Mouse (Mus musculus) intestine, postnatal 0 days (tissue): Measurements from ENCODE around the gene Cdc25b. TPM values are rescaled to one million over a fixed set of nuclear protein-coding genes. Genes with fewer than 3 reads are reported as not detected.
A peak's percentile ranks its signal among the peaks of the same experiment; 100 is the strongest.

Experiments
- ATAC-seq: fragments of 200-750 bp; cut with Nextera tagmentation; 2 replicates; pipeline ENCODE4 v1.8.0; 2017; ENCODE audit warnings: mild to moderate bottlenecking, moderate TSS enrichment, moderate library complexity
- H3K27ac ChIP-seq: fragments of 300-500 bp; sonication (generic); 2 replicates; pipeline ENCODE4 v1.5.1; 2014; ENCODE audit warnings: mild to moderate bottlenecking, low read depth, low read length, moderate library complexity
- H3K27me3 ChIP-seq: fragments of 300-500 bp; sonication (generic); replicated peaks from 2 replicates; pipeline ENCODE4 v1.6.1; 2014; ENCODE audit warnings: low read length, mixed read lengths; ENCODE audit not compliant: control insufficient read depth, insufficient read depth
- H3K36me3 ChIP-seq: fragments of 300-500 bp; sonication (generic); 2 replicates; pipeline ENCODE4 v1.6.1; 2014; ENCODE audit warnings: mild to moderate bottlenecking, moderate library complexity; ENCODE audit not compliant: control insufficient read depth, insufficient read depth
- H3K4me1 ChIP-seq: fragments of 300-500 bp; sonication (generic); replicated peaks from 2 replicates; pipeline ENCODE4 v1.6.1; 2014; ENCODE audit warnings: antibody characterized with exemption, low read length, mixed read lengths; ENCODE audit not compliant: control insufficient read depth, insufficient read depth
- H3K4me2 ChIP-seq: fragments of 300-500 bp; sonication (generic); replicated peaks from 2 replicates; pipeline ENCODE4 v1.6.1; 2014; ENCODE audit warnings: low read depth, mild to moderate bottlenecking, moderate library complexity
- H3K4me3 ChIP-seq: fragments of 300-500 bp; sonication (generic); 2 replicates; pipeline ENCODE4 v1.5.1; 2014; ENCODE audit warnings: low read depth, low read length
- H3K9ac ChIP-seq: fragments of 300-500 bp; sonication (generic); 2 replicates; pipeline ENCODE4 v1.6.1; 2014; ENCODE audit warnings: mild to moderate bottlenecking, low read depth, low read length
- H3K9me3 ChIP-seq: fragments of 300-500 bp; sonication (generic); 2 replicates; pipeline ENCODE4 v1.6.1; 2016; ENCODE audit warnings: mixed run types; ENCODE audit not compliant: control insufficient read depth
- CTCF ChIP-seq: sonication (generic); IDR thresholded peaks from 2 replicates; pipeline ENCODE4 v1.5.1; 2016; ENCODE audit warnings: low read depth, mild to moderate bottlenecking, control low read depth, antibody characterized with exemption, moderate library complexity
- WGBS: fragments of 180-500 bp; shearing (Covaris S2); extraction: QIAGEN DNeasy Blood & Tissue Kit; methylation state at CpG from one replicate; pipeline ENCODE4 v1.1.7; 2014; 5-methylcytosine and 5-hydroxymethylcytosine counted together
- polyA plus RNA-seq: library from polyadenylated mRNA; unstranded; fragments of >200 nt; fragmentation: Nextera tagmentation; extraction: Ambion mirVana; gene quantifications from 2 replicates; pipeline ENCODE4 v1.2.1, GENCODE M21; 2015

Cdc25b gene
- polyA plus RNA-seq, 1 experiment from 2014 or later = 10.9 TPM

DNA sequence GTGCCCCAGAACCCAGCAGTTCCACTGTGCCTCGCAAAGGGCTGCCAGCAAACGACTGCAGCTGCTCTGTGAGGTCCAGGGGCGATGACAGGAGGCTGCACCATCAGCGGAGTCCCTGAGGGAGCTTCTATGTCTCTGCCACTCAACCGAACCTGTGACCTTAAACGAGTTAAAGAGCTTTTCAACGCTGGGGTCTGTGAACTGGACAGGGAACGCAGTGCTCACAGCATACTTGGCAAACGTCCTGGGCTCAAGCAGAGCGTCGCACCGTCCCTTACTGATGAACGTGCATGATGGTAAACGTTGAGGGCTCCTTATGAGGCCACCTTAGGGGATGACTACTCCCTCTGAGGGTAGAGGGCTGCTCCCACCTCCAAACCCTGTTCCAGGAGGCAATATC, 406 bp upstream of the Cdc25b start:
- WGBS = 5% methylated on average over 14 of the region's 14 CpGs

DNA sequence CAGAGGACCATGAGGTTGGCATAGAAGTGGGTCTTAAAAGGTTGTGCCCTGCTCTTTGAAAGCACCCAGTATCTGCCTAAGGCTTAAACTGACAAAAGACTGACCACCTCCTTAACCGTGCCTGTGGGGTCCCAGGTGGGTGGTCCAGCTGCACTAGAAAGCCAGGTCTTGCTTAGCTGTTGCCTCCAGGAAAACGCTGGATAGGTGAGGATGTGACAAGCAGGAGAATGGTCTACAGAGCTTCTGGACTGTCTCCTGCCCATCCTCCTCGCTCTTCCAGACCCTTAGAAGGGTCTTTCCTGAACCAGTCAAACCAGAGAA, 813 bp downstream of the Cdc25b start:
- peak overlapping the region; percentile 53 for H3K4me3 ChIP-seq
- no peak overlapping the region for H3K27ac ChIP-seq
- H3K9me3 ChIP-seq = no peaks in the 10 kb centered on the region
- no peak for ATAC-seq
- WGBS = 36% methylated on average over 3 of the region's 3 CpGs
- H3K27me3 ChIP-seq = no peaks in the 10 kb centered on the region
- TF ChIP-seq CTCF = no peak
- peaks cover 3% of the 10 kb centered on the region; the same call in 1 of the 2 replicates for H3K4me1 ChIP-seq
- peak overlapping the region; percentile 78 for H3K4me2 ChIP-seq
- H3K9ac ChIP-seq = no peak overlapping the region
- H3K36me3 ChIP-seq = peaks cover 9% of the 10 kb centered on the region; the same call in 1 of the 2 replicates

More for the DNA sequence above, 406 bp upstream of the Cdc25b start:
- H3K4me2 ChIP-seq = peak overlapping the region; percentile 78
- no peak; the same call in 1 of the 2 replicates for ATAC-seq
- TF ChIP-seq CTCF = no peak
- H3K9me3 ChIP-seq = no peaks in the 10 kb centered on the region
- no peaks in the 10 kb centered on the region for H3K27me3 ChIP-seq
- peaks cover 2% of the 10 kb centered on the region; the same call in 1 of the 2 replicates for H3K36me3 ChIP-seq
- H3K4me3 ChIP-seq = peak overlapping the region; percentile 53
- H3K9ac ChIP-seq = peak overlapping the region; percentile 55
- H3K27ac ChIP-seq = peak overlapping the region; percentile 35; the same call in 1 of the 2 replicates
- H3K4me1 ChIP-seq = peaks cover 3% of the 10 kb centered on the region; the same call in 1 of the 2 replicates

DNA sequence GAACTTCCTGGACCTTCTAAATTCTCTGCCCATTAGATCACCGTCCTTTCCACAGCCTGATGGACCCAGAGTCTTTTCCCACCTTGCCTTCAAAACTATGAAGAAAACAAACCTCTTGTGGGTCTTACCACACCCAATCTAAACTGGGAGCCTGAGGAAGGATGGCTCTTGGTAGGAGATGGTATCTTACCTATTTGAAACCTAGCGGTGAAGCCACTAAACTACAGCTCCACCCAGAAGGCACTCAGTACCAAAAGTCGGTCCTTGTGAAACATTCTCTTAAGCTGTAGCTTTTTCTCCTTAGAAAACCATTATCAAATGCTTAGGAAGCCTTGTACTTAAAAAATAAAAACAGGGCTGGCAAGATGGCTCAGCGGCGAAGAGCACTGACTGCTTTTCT, 1.6 kb downstream of the Cdc25b start:
- no peak for ATAC-seq
- H3K36me3 ChIP-seq = peaks cover 16% of the 10 kb centered on the region; the same call in 1 of the 2 replicates
- H3K4me3 ChIP-seq = no peak overlapping the region
- TF ChIP-seq CTCF = no peak
- 0 out of 2 replicates have a peak overlapping the region, but pooled peaks have one; percentile 78 for H3K4me2 ChIP-seq
- no peaks in the 10 kb centered on the region for H3K27me3 ChIP-seq
- no peak overlapping the region for H3K9ac ChIP-seq
- H3K9me3 ChIP-seq = no peaks in the 10 kb centered on the region
- WGBS = 95% methylated on average over 5 of the region's 5 CpGs
- H3K4me1 ChIP-seq = peaks cover 3% of the 10 kb centered on the region; the same call in 1 of the 2 replicates
- H3K27ac ChIP-seq = no peak overlapping the region

DNA sequence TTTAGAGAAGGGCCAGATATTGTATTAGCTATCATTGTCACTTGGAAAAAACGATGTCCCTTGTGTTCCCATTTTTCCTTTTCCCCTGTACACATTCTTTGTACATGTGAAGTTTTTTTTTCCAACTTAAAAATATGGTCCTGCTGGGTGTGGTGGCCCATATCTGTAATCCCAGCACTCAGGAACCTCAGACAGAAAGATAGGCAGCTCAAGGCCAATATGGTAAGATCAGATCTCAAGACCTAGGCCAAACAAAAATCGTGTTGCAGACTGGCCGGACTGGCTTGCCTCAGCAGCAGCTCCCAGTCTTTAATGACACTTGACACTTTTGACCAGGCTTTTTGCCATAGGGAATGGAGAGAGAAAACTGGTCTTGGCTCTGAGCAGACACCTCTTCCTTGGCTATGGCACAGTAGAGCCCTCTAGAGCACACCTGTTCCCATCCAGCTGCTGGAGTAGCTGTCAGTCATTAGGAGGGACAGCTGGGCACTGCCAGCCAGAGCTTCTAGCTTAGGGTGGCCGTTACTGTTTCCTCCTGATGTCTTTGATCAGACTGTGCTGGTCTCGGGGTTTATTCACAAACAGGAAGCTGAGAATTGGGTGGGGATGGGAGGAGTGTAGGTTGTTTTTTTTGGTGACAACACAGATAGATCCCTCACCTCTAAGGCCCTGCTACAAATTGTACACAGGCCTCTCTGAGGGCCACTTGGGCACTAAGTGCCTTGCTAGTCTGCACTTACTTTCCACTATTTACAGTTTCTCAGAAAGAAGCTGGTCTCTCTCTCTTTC, 3.0 kb downstream of the Cdc25b start:
- no peak for TF ChIP-seq CTCF
- Histone ChIP-seq H3K27ac (no peak overlapping the region), H3K9me3 (no peaks in the 10 kb centered on the region), H3K36me3 (peaks cover 26% of the 10 kb centered on the region), H3K27me3 (no peaks in the 10 kb centered on the region), H3K4me2 (no peak overlapping the region; the same call in 1 of the 2 replicates), H3K4me3 (no peak overlapping the region), H3K4me1 (peaks cover 3% of the 10 kb centered on the region; the same call in 1 of the 2 replicates), H3K9ac (no peak overlapping the region)
- no peak for ATAC-seq
- 53% methylated on average over 5 of the region's 5 CpGs for WGBS

DNA sequence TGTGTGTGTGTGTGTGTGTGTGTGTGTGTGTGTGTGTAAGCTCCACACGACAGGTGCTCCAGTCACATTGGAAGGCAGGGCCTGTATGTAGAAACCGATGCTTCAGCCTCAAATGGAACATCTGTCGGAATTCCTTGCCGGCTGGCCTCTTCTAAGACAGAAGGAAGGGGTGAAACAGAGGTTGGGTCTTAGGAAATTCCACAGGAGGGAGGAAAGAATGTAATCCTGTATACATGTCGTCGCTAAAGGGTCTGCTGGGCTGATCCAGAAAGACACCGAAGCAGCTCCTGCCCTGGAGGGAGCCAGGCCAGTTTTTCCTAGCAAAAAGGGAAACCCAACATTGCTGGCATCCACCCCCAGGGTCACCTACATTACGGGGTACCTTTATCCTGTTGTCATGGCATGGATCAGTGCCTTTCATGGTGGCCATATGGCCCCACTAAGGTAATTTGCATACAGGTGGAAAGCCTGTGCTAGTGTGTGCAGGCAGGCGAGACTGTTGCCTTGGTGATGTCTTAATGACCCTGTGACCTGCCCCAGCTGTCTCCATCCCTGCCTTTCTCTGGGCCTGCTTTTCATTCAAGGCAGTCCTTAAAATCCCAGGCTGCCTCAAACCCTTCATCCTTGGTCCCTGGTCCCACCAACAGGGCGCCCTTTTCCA, 3.7 kb downstream of the Cdc25b start:
- H3K4me2 ChIP-seq = no peak overlapping the region
- H3K36me3 ChIP-seq = peaks cover 26% of the 10 kb centered on the region
- no peaks in the 10 kb centered on the region for H3K9me3 ChIP-seq
- peak; percentile 20; the same call in 1 of the 2 replicates for ATAC-seq
- H3K9ac ChIP-seq = no peak overlapping the region
- WGBS = 55% methylated on average over 10 of the region's 10 CpGs
- no peak overlapping the region for H3K4me3 ChIP-seq
- no peak overlapping the region for H3K27ac ChIP-seq
- peaks cover 3% of the 10 kb centered on the region; the same call in 1 of the 2 replicates for H3K4me1 ChIP-seq
- no peaks in the 10 kb centered on the region for H3K27me3 ChIP-seq
- TF ChIP-seq CTCF = no peak

DNA sequence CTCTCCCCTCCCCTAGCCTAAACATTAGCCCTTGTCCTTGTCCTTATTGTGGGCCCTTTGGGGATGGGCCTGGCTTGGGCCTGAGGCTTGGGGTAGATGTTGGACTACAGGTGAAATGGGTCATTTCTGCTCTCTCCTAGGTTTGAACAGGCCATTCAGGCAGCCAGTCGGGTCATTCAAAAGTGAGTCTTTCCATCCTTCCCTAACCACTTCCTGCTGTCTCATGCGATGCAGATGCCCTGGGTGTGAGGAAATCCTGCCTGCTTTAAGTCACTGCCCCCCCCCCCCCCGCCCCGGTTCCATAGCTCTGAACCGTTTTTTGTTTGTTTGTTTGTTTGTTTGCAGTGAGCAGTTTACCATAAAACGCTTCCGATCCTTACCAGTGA, 4.2 kb downstream of the Cdc25b start:
- H3K9me3 ChIP-seq = no peaks in the 10 kb centered on the region
- no peak overlapping the region for H3K27ac ChIP-seq
- H3K4me2 ChIP-seq = no peak overlapping the region
- H3K36me3 ChIP-seq = peaks cover 26% of the 10 kb centered on the region
- TF ChIP-seq CTCF = no peak
- no peaks in the 10 kb centered on the region for H3K27me3 ChIP-seq
- ATAC-seq = no peak
- no peak overlapping the region for H3K4me3 ChIP-seq
- H3K4me1 ChIP-seq = peaks cover 3% of the 10 kb centered on the region; the same call in 1 of the 2 replicates
- H3K9ac ChIP-seq = no peak overlapping the region
- 76% methylated on average over 7 of the region's 7 CpGs for WGBS
